Mouse (Mus musculus): ENCODE measurements around the gene Ces1f. TPM values are rescaled to one million over a fixed set of nuclear protein-coding genes. Genes with fewer than 3 reads are reported as not detected.
A peak's percentile ranks its signal among the peaks of the same experiment; 100 is the strongest.

Ces1f gene
- polyA plus RNA-seq, 1 experiment, result 61.3 TPM

DNA sequence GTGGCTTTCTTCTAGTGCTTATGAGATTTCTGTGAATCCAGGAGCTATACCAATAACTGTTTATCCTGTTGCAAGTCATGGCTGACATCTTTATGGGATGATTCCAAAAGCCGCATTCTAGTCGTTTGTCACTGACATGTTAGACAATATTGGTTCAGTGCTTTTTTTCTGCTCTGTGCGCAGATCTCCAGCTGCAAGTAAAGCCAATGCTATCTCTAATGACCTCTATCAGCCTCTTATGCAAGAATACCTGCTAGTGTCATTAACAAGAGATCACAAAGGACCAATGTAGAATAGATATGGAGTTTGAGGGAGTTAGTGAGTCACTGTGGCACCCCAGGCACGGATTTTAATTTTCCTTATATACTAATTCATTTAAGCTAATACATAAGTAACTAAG, 4.9 kb downstream of the Ces1f start:
- TF ChIP-seq CTCF (conservative IDR thresholded peaks at IDR 0.05; ENCODE audit: insufficient read depth, insufficient read length, low read depth, low read length) (no peak), POLR2A (IDR thresholded peaks at IDR 0.05; ENCODE audit: low read depth, low read length) (no peak)
- WGBS, result 66% methylated on average over 4 of the region's 4 CpGs
- no peaks in the 10 kb centered on the region for H3K27me3 ChIP-seq (replicated peaks; ENCODE audit: control insufficient read depth, insufficient read depth, low read length)
- peaks cover 10% of the 10 kb centered on the region; the same call in 1 of the 2 replicates for H3K4me1 ChIP-seq (ENCODE audit: control insufficient read depth, insufficient read depth, low read length)
- no peak overlapping the region for H3K27ac ChIP-seq (ENCODE audit: insufficient read depth, low read depth, low read length)
- no peak for DNase-seq
- H3K36me3 ChIP-seq (ENCODE audit: control insufficient read depth, insufficient read depth, low read length), result peaks cover 3% of the 10 kb centered on the region; the same call in 1 of the 2 replicates
- no peak overlapping the region for H3K4me3 ChIP-seq (ENCODE audit: insufficient read depth, low read depth, low read length)

DNA sequence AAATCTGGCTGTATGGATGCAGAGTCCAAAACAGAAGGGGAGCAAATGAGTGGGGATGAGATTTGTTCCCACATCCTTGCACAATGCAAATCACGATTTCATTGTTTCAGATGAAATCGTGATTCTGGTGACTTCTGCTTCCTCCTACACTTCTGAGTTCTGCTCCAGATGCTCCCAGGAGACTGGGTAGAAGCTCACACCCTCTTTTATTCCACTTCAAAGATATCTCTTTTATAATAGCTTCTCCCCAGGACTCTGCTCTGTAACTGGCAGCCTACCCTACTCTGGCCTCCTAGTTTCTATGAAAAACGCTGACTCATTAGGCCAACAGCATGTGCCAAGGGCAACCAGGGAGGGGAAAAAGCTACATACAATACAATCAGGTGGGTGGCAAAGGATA, 6.2 kb downstream of the Ces1f start:
- Histone ChIP-seq H3K36me3 (ENCODE audit: control insufficient read depth, insufficient read depth, low read length) (peaks cover 3% of the 10 kb centered on the region; the same call in 1 of the 2 replicates), H3K27ac (ENCODE audit: insufficient read depth, low read depth, low read length) (peak overlapping the region; percentile 74), H3K4me1 (ENCODE audit: control insufficient read depth, insufficient read depth, low read length) (peaks cover 10% of the 10 kb centered on the region; the same call in 1 of the 2 replicates), H3K27me3 (replicated peaks; ENCODE audit: control insufficient read depth, insufficient read depth, low read length) (no peaks in the 10 kb centered on the region), H3K4me3 (ENCODE audit: insufficient read depth, low read depth, low read length) (no peak overlapping the region)
- WGBS, result 66% methylated on average over 3 of the region's 3 CpGs
- TF ChIP-seq CTCF (conservative IDR thresholded peaks at IDR 0.05; ENCODE audit: insufficient read depth, insufficient read length, low read depth, low read length), result no peak
- no peak for TF ChIP-seq POLR2A (IDR thresholded peaks at IDR 0.05; ENCODE audit: low read depth, low read length)
- peak; percentile 75 for DNase-seq

DNA sequence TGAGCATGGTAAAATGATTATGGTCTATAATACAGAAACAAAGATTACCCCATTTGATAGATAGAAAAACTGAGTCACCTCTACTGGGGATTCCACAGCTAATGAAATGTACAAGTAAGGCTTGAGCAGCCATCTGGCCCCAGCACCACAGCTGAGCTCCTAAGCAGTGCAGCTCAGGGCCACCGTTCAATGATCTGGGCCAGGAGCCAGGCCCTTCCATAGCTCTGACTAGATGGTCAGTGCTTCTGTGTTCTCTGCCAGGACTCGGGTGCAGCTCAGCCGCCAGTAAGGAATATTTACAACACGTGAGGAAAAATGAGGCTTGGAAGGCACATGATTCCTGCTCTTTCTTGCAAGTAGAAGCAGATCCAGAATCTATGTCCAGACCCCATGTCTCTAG, 6.9 kb downstream of the Ces1f start:
- peaks cover 10% of the 10 kb centered on the region; the same call in 1 of the 2 replicates for H3K4me1 ChIP-seq (ENCODE audit: control insufficient read depth, insufficient read depth, low read length)
- peaks cover 3% of the 10 kb centered on the region; the same call in 1 of the 2 replicates for H3K36me3 ChIP-seq (ENCODE audit: control insufficient read depth, insufficient read depth, low read length)
- no peaks in the 10 kb centered on the region for H3K27me3 ChIP-seq (replicated peaks; ENCODE audit: control insufficient read depth, insufficient read depth, low read length)
- H3K27ac ChIP-seq (ENCODE audit: insufficient read depth, low read depth, low read length), result peak overlapping the region; percentile 74
- TF ChIP-seq CTCF (conservative IDR thresholded peaks at IDR 0.05; ENCODE audit: insufficient read depth, insufficient read length, low read depth, low read length) (no peak), POLR2A (IDR thresholded peaks at IDR 0.05; ENCODE audit: low read depth, low read length) (no peak)
- 27% methylated on average over 4 of the region's 4 CpGs for whole genome bisulfite sequencing
- DNase-seq, result peak; percentile 86
- H3K4me3 ChIP-seq (ENCODE audit: insufficient read depth, low read depth, low read length), result no peak overlapping the region

DNA sequence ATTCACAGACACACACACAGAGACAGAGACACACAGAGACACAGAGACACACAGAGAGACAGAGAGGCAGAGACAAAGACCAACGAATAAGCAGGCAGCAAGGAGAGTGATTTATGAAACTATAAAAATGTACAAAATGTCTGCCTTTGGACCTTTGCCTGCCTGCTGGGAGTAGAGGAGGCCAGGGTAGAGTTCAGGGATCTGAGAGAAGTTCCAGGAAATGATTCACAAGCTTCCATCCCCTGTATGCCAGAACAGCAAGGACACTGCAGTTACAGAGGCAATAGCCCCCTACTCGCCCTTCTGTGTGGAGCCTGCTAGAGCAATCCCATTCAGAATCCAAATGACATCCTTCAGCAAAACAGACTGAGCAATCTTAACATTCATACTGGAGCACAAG, 18.1 kb downstream of the Ces1f start:
- no peak for TF ChIP-seq POLR2A (IDR thresholded peaks at IDR 0.05; ENCODE audit: low read depth, low read length)
- Histone ChIP-seq H3K36me3 (ENCODE audit: control insufficient read depth, insufficient read depth, low read length) (peaks cover 7% of the 10 kb centered on the region; the same call in 1 of the 2 replicates), H3K27me3 (replicated peaks; ENCODE audit: control insufficient read depth, insufficient read depth, low read length) (no peaks in the 10 kb centered on the region), H3K27ac (ENCODE audit: insufficient read depth, low read depth, low read length) (peak overlapping the region; percentile 94), H3K4me1 (ENCODE audit: control insufficient read depth, insufficient read depth, low read length) (peaks cover 3% of the 10 kb centered on the region; the same call in 1 of the 2 replicates), H3K4me3 (ENCODE audit: insufficient read depth, low read depth, low read length) (no peak overlapping the region)
- WGBS, result 19% methylated on average over 2 of the region's 2 CpGs
- peak; percentile 76 for DNase-seq

DNA sequence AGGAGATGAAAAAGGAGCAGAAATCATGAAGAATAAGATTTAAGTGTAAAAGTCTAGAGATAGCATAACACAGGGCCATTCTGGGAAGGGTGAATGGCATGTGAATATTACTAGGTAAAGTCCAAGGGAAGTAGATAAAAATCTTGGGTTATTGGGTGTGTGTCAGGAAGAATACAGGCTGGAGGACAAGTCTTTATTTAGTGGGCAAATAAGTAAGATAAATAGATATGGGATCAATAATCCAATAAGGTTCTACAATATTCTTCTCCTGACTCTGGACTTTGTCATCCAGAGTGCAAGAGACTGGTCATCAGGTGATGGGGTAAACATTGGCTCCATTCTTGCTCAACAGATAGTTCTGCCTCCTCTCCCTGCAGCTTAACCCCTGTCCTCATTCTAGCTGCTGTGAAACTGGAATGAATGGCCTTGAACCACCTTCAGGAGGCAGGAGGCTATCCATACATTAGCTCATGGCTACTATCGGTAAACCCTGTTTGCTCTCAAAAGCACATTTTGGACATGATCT, 27.1 kb downstream of the Ces1f start:
- no peak overlapping the region for H3K4me3 ChIP-seq (ENCODE audit: insufficient read depth, low read depth, low read length)
- TF ChIP-seq POLR2A (IDR thresholded peaks at IDR 0.05; ENCODE audit: low read depth, low read length) (no peak), CTCF (conservative IDR thresholded peaks at IDR 0.05; ENCODE audit: insufficient read depth, insufficient read length, low read depth, low read length) (no peak)
- no peak overlapping the region for H3K27ac ChIP-seq (ENCODE audit: insufficient read depth, low read depth, low read length)
- H3K4me1 ChIP-seq (ENCODE audit: control insufficient read depth, insufficient read depth, low read length), result no peaks in the 10 kb centered on the region; the same call in 1 of the 2 replicates
- H3K36me3 ChIP-seq (ENCODE audit: control insufficient read depth, insufficient read depth, low read length), result no peaks in the 10 kb centered on the region; the same call in 1 of the 2 replicates
- 100% methylated on average over 1 of the region's 1 CpGs for WGBS
- H3K27me3 ChIP-seq (replicated peaks; ENCODE audit: control insufficient read depth, insufficient read depth, low read length), result no peaks in the 10 kb centered on the region
- DNase-seq, result no peak

DNA sequence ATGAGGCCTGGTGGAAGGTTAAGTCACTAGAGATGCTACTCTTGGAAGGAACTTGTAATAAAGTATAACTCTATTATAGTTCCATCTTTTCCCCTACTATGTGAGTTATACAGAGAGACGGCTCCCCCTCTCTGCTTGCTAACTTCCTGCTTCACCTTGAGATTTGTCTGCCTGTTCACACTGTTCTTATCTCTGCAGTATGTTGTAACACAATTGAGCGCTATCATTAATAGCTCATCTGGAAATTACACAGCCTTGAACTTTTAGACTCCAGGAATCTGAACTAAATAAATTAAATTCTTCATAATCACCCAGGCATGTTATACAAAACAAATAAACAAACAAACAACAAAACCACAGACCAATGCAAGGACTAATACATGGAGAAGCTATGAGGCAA, 33.5 kb downstream of the Ces1f start:
- 82% methylated on average over 2 of the region's 2 CpGs for WGBS
- Histone ChIP-seq H3K27me3 (replicated peaks; ENCODE audit: control insufficient read depth, insufficient read depth, low read length) (no peaks in the 10 kb centered on the region), H3K4me3 (ENCODE audit: insufficient read depth, low read depth, low read length) (no peak overlapping the region), H3K27ac (ENCODE audit: insufficient read depth, low read depth, low read length) (no peak overlapping the region), H3K4me1 (ENCODE audit: control insufficient read depth, insufficient read depth, low read length) (no peaks in the 10 kb centered on the region), H3K36me3 (ENCODE audit: control insufficient read depth, insufficient read depth, low read length) (no peaks in the 10 kb centered on the region)
- TF ChIP-seq CTCF (conservative IDR thresholded peaks at IDR 0.05; ENCODE audit: insufficient read depth, insufficient read length, low read depth, low read length), result no peak
- no peak for TF ChIP-seq POLR2A (IDR thresholded peaks at IDR 0.05; ENCODE audit: low read depth, low read length)
- no peak for DNase-seq

DNA sequence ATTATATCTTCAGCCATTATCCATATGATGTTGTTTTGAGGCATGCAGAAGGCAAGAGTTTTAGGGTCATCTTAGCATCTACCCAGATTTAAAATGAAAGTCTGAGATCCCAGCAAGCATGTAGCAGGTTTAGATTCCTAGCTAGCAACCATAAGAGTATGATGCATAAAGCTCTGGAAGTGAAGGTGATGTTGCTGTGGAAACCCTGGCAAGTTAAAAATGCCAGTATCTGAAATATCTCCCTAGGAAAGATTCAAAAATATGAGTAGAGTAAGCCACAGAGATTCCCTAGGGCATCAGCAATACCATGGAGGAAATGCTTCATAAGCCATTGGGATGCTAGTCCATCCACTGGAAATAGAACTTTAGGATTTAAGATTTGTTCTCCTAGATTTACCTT, 39.7 kb downstream of the Ces1f start:
- TF ChIP-seq CTCF (conservative IDR thresholded peaks at IDR 0.05; ENCODE audit: insufficient read depth, insufficient read length, low read depth, low read length), result no peak
- TF ChIP-seq POLR2A (IDR thresholded peaks at IDR 0.05; ENCODE audit: low read depth, low read length), result no peak
- Histone ChIP-seq H3K4me3 (ENCODE audit: insufficient read depth, low read depth, low read length) (no peak overlapping the region), H3K27ac (ENCODE audit: insufficient read depth, low read depth, low read length) (no peak overlapping the region), H3K27me3 (replicated peaks; ENCODE audit: control insufficient read depth, insufficient read depth, low read length) (no peaks in the 10 kb centered on the region), H3K4me1 (ENCODE audit: control insufficient read depth, insufficient read depth, low read length) (peaks cover 9% of the 10 kb centered on the region; the same call in 1 of the 2 replicates), H3K36me3 (ENCODE audit: control insufficient read depth, insufficient read depth, low read length) (no peaks in the 10 kb centered on the region)
- no peak for DNase-seq
